Mouse (Mus musculus) embryonic facial prominence, embryonic 11.5 days (tissue): ENCODE measurements around the gene 4931429L15Rik. TPM values are rescaled to one million over a fixed set of nuclear protein-coding genes. Genes with fewer than 3 reads are reported as not detected.
"Not testable (repeated sequence)": the region's sequence is repeated elsewhere in the genome, so short reads cannot be mapped to it uniquely, and the experiment has no call there.

Experiments
- ATAC-seq: fragments of 200-750 bp; cut with Nextera tagmentation; replicated peaks from 2 replicates; pipeline ENCODE4 v1.8.0; 2017; ENCODE audit warnings: low read depth; ENCODE audit not compliant: insufficient number of reproducible peaks, low FRiP score, low TSS enrichment
- DNase-seq: peaks from one replicate; pipeline ENCODE4 v3.0.0-alpha.2; 2015; ENCODE audit warnings: low spot score
- H3K27ac ChIP-seq: fragments of 300-500 bp; sonication (generic); replicated peaks from 2 replicates; pipeline ENCODE4 v1.5.1; 2014; ENCODE audit warnings: mild to moderate bottlenecking, low read depth, low read length, control low read depth
- H3K27me3 ChIP-seq: fragments of 300-500 bp; sonication (generic); 2 replicates; pipeline ENCODE4 v1.6.1; 2014; ENCODE audit warnings: mild to moderate bottlenecking, low read length, moderate library complexity, mixed read lengths; ENCODE audit not compliant: control insufficient read depth, insufficient read depth
- H3K36me3 ChIP-seq: fragments of 300-500 bp; sonication (generic); replicated peaks from 2 replicates; pipeline ENCODE4 v1.6.1; 2014; ENCODE audit warnings: low read depth, mild to moderate bottlenecking, low read length, moderate library complexity, mixed read lengths; ENCODE audit not compliant: control insufficient read depth, insufficient read depth
- H3K4me1 ChIP-seq: fragments of 300-500 bp; sonication (generic); 2 replicates; pipeline ENCODE4 v1.6.1; 2014; ENCODE audit warnings: low read length, mixed read lengths; ENCODE audit not compliant: control insufficient read depth, insufficient read depth
- H3K4me2 ChIP-seq: fragments of 300-500 bp; sonication (generic); 2 replicates; pipeline ENCODE4 v1.6.1; 2014; ENCODE audit warnings: low read depth, mild to moderate bottlenecking, control low read depth, low read length, moderate library complexity
- H3K4me3 ChIP-seq: fragments of 300-500 bp; sonication (generic); 2 replicates; pipeline ENCODE4 v1.5.1; 2014; ENCODE audit warnings: low read depth, low read length, control low read depth
- H3K9ac ChIP-seq: fragments of 300-500 bp; sonication (generic); replicated peaks from 2 replicates; pipeline ENCODE4 v1.6.1; 2014; ENCODE audit warnings: mild to moderate bottlenecking, control low read depth, low read length
- H3K9me3 ChIP-seq: fragments of 300-500 bp; sonication (generic); replicated peaks from 2 replicates; pipeline ENCODE4 v1.6.1; 2016; ENCODE audit warnings: mild to moderate bottlenecking, low read length, inconsistent platforms, mixed read lengths; ENCODE audit not compliant: control insufficient read depth
- WGBS: fragments of 180-500 bp; shearing (Covaris S2); extraction: QIAGEN DNeasy Blood & Tissue Kit; methylation state at CpG from one replicate; pipeline ENCODE4 v1.1.7; 2014; 5-methylcytosine and 5-hydroxymethylcytosine counted together
- polyA plus RNA-seq: library from polyadenylated mRNA; unstranded; fragments of >200 nt; fragmentation: Nextera tagmentation; extraction: Ambion mirVana; gene quantifications from 2 replicates; pipeline ENCODE4 v1.2.1, GENCODE M21; 2014

The 4931429L15Rik gene
- polyA plus RNA-seq = not detected in 2 replicates

DNA sequence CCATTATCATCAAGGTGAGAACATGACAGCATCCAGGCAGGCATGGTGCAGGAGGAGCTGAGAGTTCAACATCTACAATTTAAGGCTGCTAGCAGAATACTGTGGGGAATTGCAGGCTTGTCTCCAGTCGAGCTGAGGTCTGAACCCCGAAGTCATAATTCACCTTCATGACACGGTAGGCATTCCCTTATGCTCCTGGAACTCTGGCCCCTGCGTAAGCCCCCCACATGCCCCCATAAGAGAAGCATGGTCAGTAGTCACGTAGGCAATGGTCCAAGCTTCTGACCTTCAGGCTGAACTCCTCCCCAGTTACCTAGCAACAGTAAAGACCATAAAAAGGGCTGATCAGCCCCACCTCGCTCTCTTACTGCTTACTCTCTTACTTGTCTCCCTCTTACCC lies at the start of gene 4931429L15Rik:
Gene 4931429L15Rik, minus strand, starts transcription at position 101 of the 400 bp plus-strand sequence.
- not testable (repeated sequence) for H3K4me2 ChIP-seq, ATAC-seq, H3K4me1 ChIP-seq, H3K9ac ChIP-seq, H3K36me3 ChIP-seq, H3K27ac ChIP-seq, DNase-seq, H3K4me3 ChIP-seq, H3K9me3 ChIP-seq, H3K27me3 ChIP-seq
- 85% methylated on average over 6 of the region's 6 CpGs for WGBS

DNA sequence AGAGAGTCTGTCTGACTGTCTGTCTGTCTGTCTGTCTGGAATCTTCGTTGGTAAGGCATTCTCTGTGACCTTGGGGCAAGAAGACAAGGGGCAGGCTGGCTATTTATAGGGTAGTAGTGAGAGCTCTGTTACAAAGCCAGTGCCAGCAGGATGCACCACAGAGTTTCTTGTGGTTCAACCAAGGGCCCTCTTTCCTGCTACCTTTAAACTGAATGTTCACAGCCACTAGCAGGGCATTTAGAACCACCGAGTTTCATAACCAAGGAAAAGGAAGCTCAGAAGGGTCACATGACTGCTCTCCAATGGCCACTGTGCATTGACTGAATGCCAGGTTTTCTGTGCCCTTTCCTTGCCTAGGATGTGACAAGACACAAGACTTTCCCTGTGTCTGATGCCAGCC lies 42.7 kb upstream of the 4931429L15Rik start:
- DNase-seq (no peak), ATAC-seq (no peak)
- no peaks in the 10 kb centered on the region for H3K9me3 ChIP-seq
- H3K27ac ChIP-seq = no peak overlapping the region
- H3K4me2 ChIP-seq = no peak overlapping the region
- no peak overlapping the region for H3K9ac ChIP-seq
- no peak overlapping the region for H3K4me3 ChIP-seq
- H3K36me3 ChIP-seq = no peaks in the 10 kb centered on the region
- no peaks in the 10 kb centered on the region for H3K4me1 ChIP-seq
- 68% methylated on average over 2 of the region's 2 CpGs for WGBS
- no peaks in the 10 kb centered on the region for H3K27me3 ChIP-seq

GRCm38 (mm10) chr9:46361461-46362111 lies 41.8 kb upstream of the 4931429L15Rik start:
- 73% methylated on average over 11 of the region's 11 CpGs for WGBS
- Histone ChIP-seq H3K4me2 (no peak overlapping the region), H3K9me3 (no peaks in the 10 kb centered on the region), H3K27ac (no peak overlapping the region), H3K4me3 (no peak overlapping the region), H3K27me3 (no peaks in the 10 kb centered on the region), H3K4me1 (no peaks in the 10 kb centered on the region), H3K9ac (no peak overlapping the region), H3K36me3 (no peaks in the 10 kb centered on the region)
- ATAC-seq = no peak
- DNase-seq = no peak

- Histone ChIP-seq H3K4me3 (no peak overlapping the region), H3K27me3 (peaks cover 3% of the 10 kb centered on the region; the same call in 1 of the 2 replicates), H3K9ac (no peak overlapping the region), H3K36me3 (no peaks in the 10 kb centered on the region), H3K27ac (no peak overlapping the region), H3K9me3 (no peaks in the 10 kb centered on the region), H3K4me2 (no peak overlapping the region), H3K4me1 (no peaks in the 10 kb centered on the region)
- DNase-seq = peak; percentile 86
- 6% methylated on average over 3 of the region's 3 CpGs for WGBS
- ATAC-seq = no peak
Observed at GRCm38 (mm10) chr9:46353992-46354391, 34.2 kb upstream of the 4931429L15Rik start.

- no peak overlapping the region for H3K4me3 ChIP-seq
- H3K27ac ChIP-seq = no peak overlapping the region
- DNase-seq = no peak
- H3K36me3 ChIP-seq = no peaks in the 10 kb centered on the region
- H3K27me3 ChIP-seq = peaks cover 3% of the 10 kb centered on the region; the same call in 1 of the 2 replicates
- H3K9ac ChIP-seq = no peak overlapping the region
- ATAC-seq = no peak; the same call in 1 of the 2 replicates
- no peaks in the 10 kb centered on the region for H3K9me3 ChIP-seq
- WGBS = 27% methylated on average over 5 of the region's 5 CpGs
- no peaks in the 10 kb centered on the region for H3K4me1 ChIP-seq
- no peak overlapping the region for H3K4me2 ChIP-seq
Observed at GRCm38 (mm10) chr9:46353330-46353724, 33.5 kb upstream of the 4931429L15Rik start.

- WGBS = 49% methylated on average over 12 of the region's 12 CpGs
- Histone ChIP-seq H3K27me3 (peaks cover 3% of the 10 kb centered on the region; the same call in 1 of the 2 replicates), H3K4me2 (no peak overlapping the region), H3K9me3 (no peaks in the 10 kb centered on the region), H3K36me3 (no peaks in the 10 kb centered on the region), H3K9ac (no peak overlapping the region), H3K4me1 (no peaks in the 10 kb centered on the region), H3K4me3 (no peak overlapping the region), H3K27ac (no peak overlapping the region)
- ATAC-seq (no peak), DNase-seq (no peak)
Observed at GRCm38 (mm10) chr9:46352651-46353329, 33.0 kb upstream of the 4931429L15Rik start.

GRCm38 (mm10) chr9:46350451-46350981 lies 30.7 kb upstream of the 4931429L15Rik start:
- Histone ChIP-seq H3K27ac (no peak overlapping the region; the same call in 1 of the 2 replicates), H3K4me2 (no peak overlapping the region), H3K4me1 (no peaks in the 10 kb centered on the region), H3K36me3 (no peaks in the 10 kb centered on the region), H3K4me3 (no peak overlapping the region), H3K27me3 (peaks cover 3% of the 10 kb centered on the region; the same call in 1 of the 2 replicates), H3K9me3 (no peaks in the 10 kb centered on the region), H3K9ac (no peak overlapping the region)
- DNase-seq (peak; percentile 69), ATAC-seq (no peak)
- 27% methylated on average over 9 of the region's 9 CpGs for WGBS
